ENCODE assay signal across 19 mouse cellular contexts in genomic region chr4:97049045-97049674, GRCm38 (mm10).
DNase-seq lines count a peak whose midpoint lies in the region; ATAC-seq and TF ChIP-seq lines count a peak whose summit lies in the region.
"Had no signal": no experiment of that assay in that cellular context is flagged by ENCODE, and none has a peak within 500 bp of the region (broad histone marks: within the 10 kb centered on the region; RNA-seq: fewer than 3 reads in every experiment).

No protein-coding gene starts in this region.

- no peak for DNase-seq in hindbrain, postnatal 0 days (ENCODE audit: low spot score)
- DNase-seq in midbrain, embryonic 11.5 days (ENCODE audit: low spot score, missing footprints) = no peak
- peak; percentile 34 for DNase-seq in forelimb bud, embryonic 11.5 days (ENCODE audit: low read depth, low spot score)
- DNase-seq in neural tube, embryonic 11.5 days (ENCODE audit: low spot score) = peak; percentile 23
- DNase-seq in adrenal gland, adult 2 months = no peak
- DNase-seq: cerebellum, adult 9-11 months; liver, embryonic 13.5 days; lung, embryonic 14.5 days; lung, postnatal 4 days; right cerebral cortex, postnatal 25 days; thymus, postnatal 36 days had no signal

- no peak overlapping the region for H3K27ac ChIP-seq in hindbrain, embryonic 13.5 days
- H3K27ac ChIP-seq in hindbrain, postnatal 0 days = no peak overlapping the region
- no peak overlapping the region for H3K27ac ChIP-seq in midbrain, embryonic 13.5 days
- H3K27ac ChIP-seq in midbrain, embryonic 11.5 days (ENCODE audit: low read depth, low read length) = no peak overlapping the region
- no peak overlapping the region for H3K27ac ChIP-seq in neural tube, embryonic 11.5 days (ENCODE audit: low read depth, low read length)
- H3K27ac ChIP-seq: forebrain, embryonic 15.5 days; heart, embryonic 10.5 days; hindbrain, embryonic 14.5 days; intestine, embryonic 15.5 days; limb, embryonic 12.5 days; liver, embryonic 13.5 days had no signal

- no peaks in the 10 kb centered on the region for H3K27me3 ChIP-seq in hindbrain, embryonic 13.5 days
- no peaks in the 10 kb centered on the region for H3K27me3 ChIP-seq in hindbrain, postnatal 0 days (ENCODE audit: insufficient read depth, low read length)
- H3K27me3 ChIP-seq in midbrain, embryonic 13.5 days = no peaks in the 10 kb centered on the region
- H3K27me3 ChIP-seq in midbrain, embryonic 11.5 days (ENCODE audit: control insufficient read depth, insufficient read depth, low read length) = no peaks in the 10 kb centered on the region
- H3K27me3 ChIP-seq in neural tube, embryonic 11.5 days (ENCODE audit: control insufficient read depth, insufficient read depth, low read length) = no peaks in the 10 kb centered on the region
- H3K27me3 ChIP-seq: forebrain, embryonic 15.5 days; intestine, embryonic 15.5 days; limb, embryonic 12.5 days; liver, embryonic 13.5 days had no signal

- H3K4me2 ChIP-seq in hindbrain, embryonic 13.5 days = no peak overlapping the region
- no peak overlapping the region for H3K4me2 ChIP-seq in hindbrain, postnatal 0 days (ENCODE audit: low read depth, low read length)
- H3K4me2 ChIP-seq in midbrain, embryonic 13.5 days (replicated peaks) = no peak overlapping the region
- H3K4me2 ChIP-seq in midbrain, embryonic 11.5 days = no peak overlapping the region
- H3K4me2 ChIP-seq in neural tube, embryonic 11.5 days (ENCODE audit: low read depth) = no peak overlapping the region
- H3K4me2 ChIP-seq: forebrain, embryonic 15.5 days; hindbrain, embryonic 14.5 days; intestine, embryonic 15.5 days; limb, embryonic 12.5 days; liver, embryonic 13.5 days; lung, embryonic 14.5 days had no signal

- H3K9ac ChIP-seq in hindbrain, embryonic 13.5 days = no peak overlapping the region
- no peak overlapping the region for H3K9ac ChIP-seq in hindbrain, postnatal 0 days (replicated peaks; ENCODE audit: low read length)
- H3K9ac ChIP-seq in midbrain, embryonic 13.5 days (replicated peaks) = no peak overlapping the region
- H3K9ac ChIP-seq in midbrain, embryonic 11.5 days (ENCODE audit: low read length) = no peak overlapping the region
- no peak overlapping the region for H3K9ac ChIP-seq in neural tube, embryonic 11.5 days (ENCODE audit: low read length)
- H3K9ac ChIP-seq: forebrain, embryonic 15.5 days; hindbrain, embryonic 14.5 days; intestine, embryonic 15.5 days; limb, embryonic 12.5 days; liver, embryonic 13.5 days; lung, embryonic 14.5 days had no signal

- 54% methylated on average over 4 of the region's 4 CpGs for WGBS in hindbrain, embryonic 13.5 days
- 56% methylated on average over 4 of the region's 4 CpGs for WGBS in hindbrain, postnatal 0 days
- 59% methylated on average over 4 of the region's 4 CpGs for WGBS in midbrain, embryonic 13.5 days
- 73% methylated on average over 4 of the region's 4 CpGs for WGBS in midbrain, embryonic 11.5 days
- WGBS in neural tube, embryonic 11.5 days = 53% methylated on average over 4 of the region's 4 CpGs

- no peaks in the 10 kb centered on the region for H3K9me3 ChIP-seq in hindbrain, embryonic 13.5 days
- H3K9me3 ChIP-seq in hindbrain, postnatal 0 days (ENCODE audit: low read length) = no peaks in the 10 kb centered on the region
- no peaks in the 10 kb centered on the region for H3K9me3 ChIP-seq in midbrain, embryonic 13.5 days
- H3K9me3 ChIP-seq in midbrain, embryonic 11.5 days (ENCODE audit: control insufficient read depth, low read length) = no peaks in the 10 kb centered on the region
- H3K9me3 ChIP-seq in neural tube, embryonic 11.5 days (ENCODE audit: control insufficient read depth, low read length) = no peaks in the 10 kb centered on the region
- H3K9me3 ChIP-seq: forebrain, embryonic 15.5 days; heart, embryonic 10.5 days; intestine, embryonic 15.5 days; limb, embryonic 12.5 days; liver, embryonic 13.5 days had no signal

- no peak for TF ChIP-seq CTCF in hindbrain, postnatal 0 days (IDR thresholded peaks at IDR 0.05; ENCODE audit: low read depth)

- no peaks in the 10 kb centered on the region for H3K36me3 ChIP-seq in hindbrain, embryonic 13.5 days
- H3K36me3 ChIP-seq in hindbrain, postnatal 0 days (ENCODE audit: insufficient read depth, low read length) = no peaks in the 10 kb centered on the region
- no peaks in the 10 kb centered on the region for H3K36me3 ChIP-seq in midbrain, embryonic 13.5 days
- no peaks in the 10 kb centered on the region for H3K36me3 ChIP-seq in midbrain, embryonic 11.5 days (ENCODE audit: control insufficient read depth, insufficient read depth, low read length)
- H3K36me3 ChIP-seq in neural tube, embryonic 11.5 days (ENCODE audit: control insufficient read depth, insufficient read depth, low read length) = no peaks in the 10 kb centered on the region
- H3K36me3 ChIP-seq: forebrain, embryonic 15.5 days; heart, embryonic 10.5 days; intestine, embryonic 15.5 days; limb, embryonic 12.5 days; liver, embryonic 13.5 days had no signal

- 0 out of 2 replicates have a peak, but pooled peaks have one; percentile 32 for ATAC-seq in hindbrain, embryonic 13.5 days (ENCODE audit: low FRiP score)
- ATAC-seq in hindbrain, postnatal 0 days = no peak
- ATAC-seq in midbrain, embryonic 13.5 days = peak; percentile 71
- ATAC-seq in midbrain, embryonic 11.5 days (ENCODE audit: low FRiP score) = no peak
- peak; percentile 58; the same call in 1 of the 2 replicates for ATAC-seq in neural tube, embryonic 11.5 days (ENCODE audit: insufficient read depth, low FRiP score, low TSS enrichment)
- ATAC-seq: forebrain, embryonic 15.5 days; intestine, embryonic 15.5 days had no signal

- H3K4me1 ChIP-seq in hindbrain, embryonic 13.5 days (replicated peaks) = peaks cover 5% of the 10 kb centered on the region; the same call in 1 of the 2 replicates
- no peaks in the 10 kb centered on the region for H3K4me1 ChIP-seq in hindbrain, postnatal 0 days (ENCODE audit: insufficient read depth, low read length)
- no peaks in the 10 kb centered on the region for H3K4me1 ChIP-seq in midbrain, embryonic 13.5 days (replicated peaks)
- no peaks in the 10 kb centered on the region for H3K4me1 ChIP-seq in midbrain, embryonic 11.5 days (ENCODE audit: control insufficient read depth, insufficient read depth, low read length)
- 0 out of 2 replicates have a peak, but pooled peaks cover 3% of the 10 kb centered on the region for H3K4me1 ChIP-seq in neural tube, embryonic 11.5 days (ENCODE audit: control insufficient read depth, insufficient read depth, low read length)
- H3K4me1 ChIP-seq: forebrain, embryonic 15.5 days; heart, embryonic 10.5 days; intestine, embryonic 15.5 days; liver, embryonic 13.5 days had no signal

- H3K4me3 ChIP-seq in hindbrain, embryonic 13.5 days = no peak overlapping the region
- no peak overlapping the region for H3K4me3 ChIP-seq in hindbrain, postnatal 0 days (ENCODE audit: low read length)
- H3K4me3 ChIP-seq in midbrain, embryonic 13.5 days (replicated peaks) = no peak overlapping the region
- H3K4me3 ChIP-seq in midbrain, embryonic 11.5 days (ENCODE audit: low read depth, low read length) = no peak overlapping the region
- H3K4me3 ChIP-seq in neural tube, embryonic 11.5 days (ENCODE audit: low read depth, low read length) = no peak overlapping the region
- H3K4me3 ChIP-seq: erythroblast, embryonic 14.5 days; forebrain, embryonic 15.5 days; heart, embryonic 10.5 days; intestine, embryonic 15.5 days; limb, embryonic 12.5 days; liver, embryonic 13.5 days had no signal

Comparison
In these comparisons a context has a peak if more than half of its experiments do, and no peak if none do; other contexts are left out.
1. ATAC-seq: peak in hindbrain, embryonic 13.5 days (single experiment), midbrain, embryonic 13.5 days (single experiment) and neural tube, embryonic 11.5 days (single experiment); none in hindbrain, postnatal 0 days (single experiment) and midbrain, embryonic 11.5 days (single experiment).
2. DNase-seq: peak in forelimb bud, embryonic 11.5 days (single experiment) and neural tube, embryonic 11.5 days (single experiment); none in hindbrain, postnatal 0 days (single experiment), midbrain, embryonic 11.5 days (single experiment) and adrenal gland, adult 2 months (single experiment).